Mouse (Mus musculus): ENCODE measurements around the gene Vipr2.

Gene Vipr2

GRCm38 (mm10) chr12:116097166-116097565 is 19.6 kb downstream of the Vipr2 start:
- no peak for DNase-seq (ENCODE audit: low spot score in 2 of 2)

- DNase-seq (ENCODE audit: low spot score in 2 of 2) = no peak
Observed at GRCm38 (mm10) chr12:116101945-116102344, 24.4 kb downstream of the Vipr2 start.

- no peak for DNase-seq (ENCODE audit: low spot score in 2 of 2)
Observed at GRCm38 (mm10) chr12:116109451-116110353, 32.2 kb downstream of the Vipr2 start.

DNA sequence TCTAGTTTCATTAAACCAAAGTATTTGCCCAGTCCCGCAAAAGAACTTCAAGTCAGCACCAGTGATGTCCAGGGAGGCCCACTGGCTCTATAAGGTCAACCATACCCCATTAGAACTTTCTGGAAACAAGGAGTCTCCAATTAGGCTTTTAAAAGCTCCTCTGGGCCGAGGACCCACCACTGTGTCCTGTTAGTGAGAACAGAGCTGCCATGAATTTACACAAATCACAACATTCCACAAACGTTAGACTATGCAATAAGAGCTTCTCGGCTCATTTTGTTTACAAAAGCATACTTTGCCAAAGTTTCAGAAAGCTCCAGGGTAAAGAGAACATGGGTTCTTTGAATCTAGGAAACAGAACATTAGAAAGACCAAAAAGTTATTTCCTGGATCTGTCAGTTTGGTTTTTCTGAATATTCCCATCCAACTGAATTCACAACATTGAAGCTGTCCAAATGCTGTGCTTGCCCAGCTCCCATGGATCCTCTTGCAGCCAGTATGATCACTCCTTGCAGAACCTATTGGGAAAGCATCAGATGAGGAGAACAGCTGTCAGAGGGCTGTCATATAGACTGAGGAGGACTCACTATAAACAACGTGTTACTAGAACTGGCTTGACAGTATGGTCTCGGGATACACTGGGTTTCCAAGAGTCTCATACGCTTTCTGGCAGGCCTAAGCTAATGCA is 33.6 kb downstream of the Vipr2 start:
- no peak for DNase-seq (ENCODE audit: low spot score in 2 of 2)

- DNase-seq (ENCODE audit: low spot score in 2 of 2) = no peak
Observed at GRCm38 (mm10) chr12:116115781-116116180, 38.3 kb downstream of the Vipr2 start.

DNA sequence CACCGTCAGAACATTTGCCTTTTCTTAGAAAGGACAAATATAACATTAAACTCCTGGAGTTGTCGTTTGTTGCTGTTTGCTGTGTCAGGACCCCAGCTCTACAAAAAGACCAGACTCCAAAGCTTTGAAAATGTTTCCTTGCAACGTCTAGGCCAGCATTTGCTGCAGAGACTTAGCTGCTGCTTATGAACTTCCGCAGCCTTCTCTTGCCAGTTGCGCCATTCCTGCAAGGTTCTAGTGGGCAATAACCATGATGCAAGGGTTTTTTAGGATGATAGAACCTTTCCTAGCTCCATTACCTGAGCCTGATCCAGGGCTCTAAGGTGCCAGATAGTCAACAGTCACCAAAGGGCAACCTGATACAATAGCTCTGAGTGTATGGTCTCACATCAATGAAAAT is 38.9 kb downstream of the Vipr2 start:
- no peak for DNase-seq (ENCODE audit: low spot score in 2 of 2)

DNA sequence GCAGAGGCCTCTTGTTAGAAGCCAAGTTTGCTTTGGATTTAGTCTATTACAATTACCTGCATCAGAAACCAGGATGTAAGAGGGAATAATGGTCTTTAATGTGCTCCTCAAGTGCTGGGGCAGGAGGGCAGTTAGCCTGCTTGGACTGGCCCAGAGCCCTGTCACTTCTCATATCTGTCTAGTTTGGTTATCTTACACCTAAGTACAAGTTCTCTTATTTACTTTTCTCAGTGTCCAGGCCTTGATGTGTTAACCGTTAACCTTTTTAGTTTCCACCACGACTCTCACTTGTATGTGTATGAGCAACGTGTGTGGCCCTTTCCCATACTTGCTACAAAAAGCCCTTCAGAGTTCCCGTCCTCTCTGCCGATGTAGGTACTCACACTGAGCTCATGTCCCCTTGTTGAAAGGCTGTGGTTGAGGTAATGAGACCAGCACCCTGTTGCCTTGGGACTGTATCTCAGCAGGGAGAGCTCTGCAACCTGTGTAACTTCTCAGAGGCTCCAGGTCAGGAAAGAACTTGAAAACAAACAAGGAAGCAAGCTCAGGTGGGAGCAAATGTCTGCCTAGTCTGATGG is 39.9 kb downstream of the Vipr2 start:
- no peak for DNase-seq (ENCODE audit: low spot score in 2 of 2)

DNA sequence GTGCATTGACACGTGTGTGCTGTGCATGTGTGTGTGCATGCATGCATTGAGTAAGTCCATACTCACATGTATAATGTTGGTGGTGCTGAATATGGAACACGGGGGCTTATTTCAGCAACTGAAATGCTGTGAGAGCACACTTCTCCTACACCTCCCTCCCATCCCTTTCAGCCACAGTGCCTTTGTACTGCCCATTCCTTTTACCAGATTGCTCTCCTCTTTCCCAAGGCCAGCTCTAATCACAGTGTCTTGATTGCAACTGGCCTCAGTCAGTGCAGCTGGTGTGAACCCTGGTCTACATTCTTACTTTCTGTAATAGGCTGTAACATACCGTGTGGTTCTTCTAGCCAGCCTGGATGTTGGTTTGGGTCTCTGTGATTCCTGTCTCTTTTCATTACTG is 41.5 kb downstream of the Vipr2 start:
- no peak for DNase-seq (ENCODE audit: low spot score in 2 of 2)

DNA sequence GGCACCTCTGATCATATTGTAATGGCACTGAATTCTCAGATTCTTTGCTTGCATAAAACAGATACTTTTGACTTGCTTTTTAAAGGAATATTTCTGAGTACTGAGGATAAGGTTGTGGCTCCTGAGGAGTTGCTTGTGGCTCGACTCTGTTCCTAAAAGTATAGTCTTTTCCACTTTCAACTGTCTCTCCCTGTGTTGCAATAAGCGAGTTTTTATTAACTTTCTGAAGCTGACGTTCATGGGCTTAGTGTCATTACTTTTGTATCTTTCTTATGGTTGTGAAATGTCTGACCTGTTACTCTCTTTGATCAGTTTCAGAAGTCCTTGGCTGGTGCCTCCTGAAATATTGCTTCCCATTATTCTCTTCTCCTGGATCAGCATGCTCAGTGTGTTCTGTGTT is 46.3 kb downstream of the Vipr2 start:
- DNase-seq (ENCODE audit: low spot score in 2 of 2) = no peak

- DNase-seq (ENCODE audit: low spot score in 2 of 2) = no peak
Observed at GRCm38 (mm10) chr12:116130936-116131335, 53.4 kb downstream of the Vipr2 start.

DNA sequence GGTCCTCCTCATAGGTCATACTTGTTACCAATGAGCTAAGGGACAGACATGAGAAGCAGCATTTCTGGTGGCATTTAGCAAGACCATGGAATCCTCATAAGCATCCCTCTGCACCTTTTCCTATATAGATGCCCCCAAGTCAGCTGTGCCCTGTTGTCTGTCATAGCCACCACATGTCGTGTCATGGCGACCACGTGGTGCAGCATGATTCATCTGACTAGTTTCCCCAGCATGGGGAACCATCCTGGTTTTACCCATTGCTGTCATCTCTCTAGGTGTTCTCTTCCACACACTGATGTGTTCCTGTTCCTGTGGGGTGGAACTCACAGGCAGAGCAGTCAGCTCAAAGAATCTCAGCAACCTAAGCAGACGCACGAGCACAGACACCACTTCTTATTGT is 55.4 kb downstream of the Vipr2 start:
- no peak for DNase-seq (ENCODE audit: low spot score in 2 of 2)

GRCm38 (mm10) chr12:116135906-116136305 is 58.4 kb downstream of the Vipr2 start:
- no peak for DNase-seq (ENCODE audit: low spot score in 2 of 2)

GRCm38 (mm10) chr12:116138322-116139205 is 61.0 kb downstream of the Vipr2 start:
- DNase-seq (ENCODE audit: low spot score in 2 of 2) = no peak

DNA sequence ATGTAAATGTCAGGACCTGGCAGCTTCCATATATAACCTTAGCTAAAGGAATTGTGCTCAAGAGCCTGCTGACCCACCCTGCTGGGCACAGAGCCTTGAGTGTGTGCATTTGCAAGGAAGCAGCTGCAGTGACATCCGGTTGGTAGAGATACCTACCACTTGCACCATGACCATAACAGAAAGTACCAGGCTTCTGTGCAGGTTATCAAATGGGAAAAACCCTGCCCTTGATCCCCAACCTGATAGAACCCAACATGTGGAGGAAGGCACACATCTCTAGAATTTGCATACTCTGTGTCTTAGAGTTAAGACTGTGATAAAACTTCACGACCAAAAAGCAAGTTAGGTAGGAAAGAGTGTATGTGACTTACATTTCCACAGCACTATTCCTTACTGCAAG is 63.1 kb downstream of the Vipr2 start:
- no peak for DNase-seq (ENCODE audit: low spot score in 2 of 2)

DNA sequence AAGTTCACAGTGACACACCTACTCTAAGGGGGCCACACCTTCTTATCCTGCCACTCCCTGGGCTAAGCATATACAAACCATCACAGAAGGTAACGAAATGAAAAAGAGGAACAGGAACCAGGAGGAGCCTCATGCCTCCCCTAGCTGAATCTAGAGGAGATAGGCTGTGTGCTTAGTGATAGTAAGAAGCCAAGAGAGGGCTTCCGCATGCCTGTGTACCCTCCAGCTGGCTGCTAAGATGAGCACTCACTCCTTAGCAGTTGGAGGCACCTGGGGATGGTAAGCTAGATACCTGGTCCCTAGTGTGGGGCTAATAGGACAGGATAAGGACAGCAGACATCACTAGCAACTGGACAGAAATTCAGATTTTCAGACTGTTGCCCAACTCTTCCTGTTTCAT is 64.3 kb downstream of the Vipr2 start:
- peak in 1 of 2 experiments; percentile 8 for DNase-seq (ENCODE audit: low spot score in 2 of 2)

DNA sequence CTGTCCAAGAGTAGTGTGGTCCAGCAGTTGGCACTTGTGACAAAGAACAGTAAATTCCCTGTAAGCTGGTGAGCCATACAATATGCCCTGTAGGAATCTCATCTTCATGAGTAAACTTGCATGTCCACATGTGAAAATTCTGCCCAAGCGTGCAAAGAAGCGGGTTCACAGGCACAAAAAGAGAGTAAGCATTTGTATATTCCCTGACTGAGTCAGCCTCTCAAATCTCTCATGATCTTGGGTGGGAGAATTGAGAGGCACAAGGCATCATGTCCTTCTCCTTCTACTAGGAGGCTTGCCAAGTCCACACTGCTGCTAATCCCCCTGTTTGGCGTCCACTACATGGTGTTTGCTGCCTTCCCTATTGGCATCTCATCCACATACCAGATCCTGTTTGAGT is 64.9 kb downstream of the Vipr2 start:
- no peak for DNase-seq (ENCODE audit: low spot score in 2 of 2)

DNA sequence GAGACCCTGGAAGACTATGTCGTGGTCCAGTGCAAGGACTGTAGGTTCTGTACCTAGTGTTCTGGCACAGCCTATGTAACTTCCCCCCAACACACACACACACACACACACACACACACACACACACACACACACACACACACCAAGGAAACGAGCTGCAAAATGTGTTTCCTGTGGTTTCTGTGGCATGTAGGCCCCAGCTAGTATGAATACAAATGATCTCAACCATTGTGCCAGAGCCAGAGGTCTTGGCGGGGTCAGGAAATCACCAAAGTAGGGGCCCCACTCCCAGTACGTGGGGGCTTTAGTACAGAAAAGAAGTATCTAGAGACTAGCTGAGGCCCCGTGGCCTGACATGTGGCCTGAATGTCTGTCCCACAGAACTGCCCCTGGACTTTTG is 67.7 kb downstream of the Vipr2 start:
- no peak for DNase-seq (ENCODE audit: low spot score in 2 of 2)

- no peak for DNase-seq (ENCODE audit: low spot score in 2 of 2)
Observed at GRCm38 (mm10) chr12:116145686-116146085, 68.2 kb downstream of the Vipr2 start.

GRCm38 (mm10) chr12:116146996-116147634 is 69.6 kb downstream of the Vipr2 start:
- peak in 1 of 2 experiments; percentile 6 for DNase-seq (ENCODE audit: low spot score in 2 of 2)

GRCm38 (mm10) chr12:116152866-116153428 is 75.4 kb downstream of the Vipr2 start:
- no peak for DNase-seq (ENCODE audit: low spot score in 2 of 2)
